Mouse (Mus musculus) neural tube, postnatal 0 days (tissue): Measurements from ENCODE around the gene Cldn16. TPM values are rescaled to one million over a fixed set of nuclear protein-coding genes. Genes with fewer than 3 reads are reported as not detected.

Experiments
- polyA plus RNA-seq: library from polyadenylated mRNA; unstranded; fragments of >200 nt; fragmentation: Nextera tagmentation; extraction: Ambion mirVana; gene quantifications from 2 replicates; pipeline ENCODE4 v1.2.1, GENCODE M21; 2015

The Cldn16 gene
- polyA plus RNA-seq, result not detected in 2 replicates

DNA sequence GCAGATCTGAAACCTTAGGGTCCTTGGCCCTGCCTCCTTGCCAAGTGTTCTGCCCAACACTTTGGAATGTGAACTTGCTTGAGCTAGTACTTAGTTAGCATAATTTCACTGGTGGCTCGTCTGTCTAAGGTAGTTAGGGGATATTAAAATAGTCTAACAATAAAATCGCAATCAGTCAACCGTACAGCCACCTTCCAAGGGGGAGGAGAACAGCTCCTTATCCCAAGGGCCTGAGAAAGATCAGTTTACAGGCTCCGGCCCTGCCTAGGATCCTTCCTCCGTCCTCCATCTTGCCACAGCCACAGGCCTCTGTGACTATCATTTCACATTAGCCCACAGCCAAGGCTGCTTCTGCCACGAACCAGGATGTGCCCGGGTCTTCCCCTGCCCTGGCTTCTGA lies at the start of gene Cldn16:
Gene Cldn16, plus strand, starts transcription at position 301 of the 400 bp plus-strand sequence.

DNA sequence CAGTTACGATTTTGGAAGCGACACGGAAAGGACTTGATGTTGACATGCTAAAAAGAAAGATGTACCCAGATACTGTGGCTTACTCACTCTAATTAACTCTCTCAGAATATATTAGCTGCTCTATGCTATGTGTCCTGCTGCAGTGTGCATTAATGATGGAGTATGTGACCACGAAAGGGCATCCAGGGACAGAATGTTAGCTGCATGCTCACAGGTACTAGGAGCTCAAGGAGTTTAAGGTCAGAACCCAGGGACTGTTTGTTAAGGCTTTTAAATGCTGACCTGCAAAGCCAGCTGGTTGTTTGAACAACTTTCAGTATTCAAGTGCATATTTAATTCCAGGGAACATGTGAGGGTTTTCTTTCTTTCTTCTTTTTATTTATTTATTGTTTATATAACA lies 63.7 kb downstream of the Cldn16 start, which contains the start of gene Tmem207:
Gene Tmem207, minus strand, starts transcription at position 101 of the 400 bp plus-strand sequence.

Other genes with a start within 250 kb of the Cldn16 start
- 4.8 and 5.1 TPM in 2 replicates for gene Cldn1, start 91.3 kb upstream of the Cldn16 start, polyA plus RNA-seq
- 0.21 TPM in 1 of 2 replicates, not detected in the other for gene Tmem207, start 63.6 kb downstream of the Cldn16 start, polyA plus RNA-seq
- gene Il1rap, start 118.6 kb downstream of the Cldn16 start, polyA plus RNA-seq, result 12.0 and 12.4 TPM in 2 replicates